Mouse (Mus musculus) stomach, embryonic 14.5 days (tissue): Measurements from ENCODE around the gene H3f3b. TPM values are rescaled to one million over a fixed set of nuclear protein-coding genes. Genes with fewer than 3 reads are reported as not detected.

ENCODE experiments used
- ATAC-seq: fragments of 200-750 bp; cut with Nextera tagmentation; 2 replicates; pipeline ENCODE4 v1.8.0; 2017; ENCODE audit warnings: low read depth, moderate TSS enrichment; ENCODE audit not compliant: insufficient number of reproducible peaks, insufficient read depth, low FRiP score
- H3K27ac ChIP-seq: fragments of 300-500 bp; sonication (generic); 2 replicates; pipeline ENCODE4 v1.5.1; 2014; ENCODE audit warnings: mild to moderate bottlenecking, low read length, moderate library complexity, mixed read lengths
- H3K27me3 ChIP-seq: fragments of 300-500 bp; sonication (generic); 2 replicates; pipeline ENCODE4 v1.6.1; 2014; ENCODE audit warnings: low read length, control low read depth, mixed read lengths; ENCODE audit not compliant: control insufficient read depth, insufficient read depth
- H3K36me3 ChIP-seq: fragments of 300-500 bp; sonication (generic); 2 replicates; pipeline ENCODE4 v1.6.1; 2014; ENCODE audit warnings: mild to moderate bottlenecking, control low read depth, low read length, moderate library complexity, mixed read lengths; ENCODE audit not compliant: control insufficient read depth, insufficient read depth
- H3K4me1 ChIP-seq: fragments of 300-500 bp; sonication (generic); 2 replicates; pipeline ENCODE4 v1.6.1; 2014; ENCODE audit warnings: low read length, control low read depth, mixed read lengths; ENCODE audit not compliant: control insufficient read depth, insufficient read depth
- H3K4me2 ChIP-seq: fragments of 300-500 bp; sonication (generic); replicated peaks from 2 replicates; pipeline ENCODE4 v1.6.1; 2014; ENCODE audit warnings: low read depth, low read length, control low read depth
- H3K4me3 ChIP-seq: fragments of 300-500 bp; sonication (generic); 2 replicates; pipeline ENCODE4 v1.5.1; 2014; ENCODE audit warnings: low read depth, low read length, control low read depth
- H3K9ac ChIP-seq: fragments of 300-500 bp; sonication (generic); replicated peaks from 2 replicates; pipeline ENCODE4 v1.6.1; 2014; ENCODE audit warnings: low read depth, mild to moderate bottlenecking, control low read depth, low read length, moderate library complexity, mixed read lengths
- H3K9me3 ChIP-seq: fragments of 300-500 bp; sonication (generic); 2 replicates; pipeline ENCODE4 v1.6.1; 2016; ENCODE audit warnings: low read depth, low read length, control low read depth; ENCODE audit not compliant: control insufficient read depth
- WGBS: fragments of 180-500 bp; shearing (Covaris S2); extraction: QIAGEN DNeasy Blood & Tissue Kit; methylation state at CpG from one replicate; pipeline ENCODE4 v1.1.7; 2014; 5-methylcytosine and 5-hydroxymethylcytosine counted together
- polyA plus RNA-seq: library from polyadenylated mRNA; unstranded; fragments of >200 nt; fragmentation: Nextera tagmentation; extraction: Ambion mirVana; gene quantifications from 2 replicates; pipeline ENCODE4 v1.2.1, GENCODE M21; 2014

H3f3b gene
- polyA plus RNA-seq, 1 experiment from 2014 or later, result 1,982 TPM

DNA sequence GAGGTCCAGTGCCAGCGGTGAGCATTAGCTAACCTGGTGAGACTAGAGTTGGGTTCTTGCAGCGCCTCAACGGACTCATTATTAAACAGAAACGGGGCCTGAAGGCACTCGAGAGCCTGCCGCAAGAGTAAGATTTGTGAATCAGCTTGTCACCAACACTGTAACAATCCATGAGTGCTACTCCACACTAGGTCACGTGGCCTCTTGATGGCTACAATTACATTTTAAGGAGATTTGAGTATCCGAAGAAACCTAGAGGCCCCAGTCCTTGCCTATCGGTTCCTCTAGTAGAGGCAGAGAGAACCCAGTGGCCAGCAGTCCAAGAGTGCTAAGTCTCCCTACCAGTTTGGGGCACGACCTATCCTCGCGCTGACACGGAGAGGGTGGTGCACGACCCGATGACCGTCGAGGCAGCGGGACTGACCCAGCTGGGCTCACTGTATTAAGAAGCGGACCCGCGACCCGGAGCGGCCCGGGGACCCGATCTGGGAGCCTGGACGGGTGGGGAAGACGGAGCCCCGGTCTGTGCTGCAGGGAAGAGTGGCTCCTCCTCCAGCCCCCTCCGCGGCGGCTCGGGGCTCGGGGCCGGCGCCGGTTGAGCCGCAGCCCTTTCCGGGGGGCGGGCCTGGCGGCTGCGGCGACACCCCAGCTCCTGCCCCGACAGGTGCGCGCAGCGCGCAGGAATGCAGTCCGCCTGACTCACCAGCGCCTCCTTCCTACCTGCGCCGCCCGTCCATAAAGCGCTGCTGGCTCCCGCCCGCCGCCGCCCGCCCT lies 53.3 kb downstream of the H3f3b start, which contains the start of gene Itgb4:
Itgb4 (plus strand) TSS at position 401 of the 774 bp plus-strand sequence.
- Histone ChIP-seq H3K27ac (no peak within 1 kb of the TSS), H3K36me3 (no peaks in the 10 kb centered on the region), H3K4me2 (peak within 1 kb of the TSS; percentile 77), H3K9ac (peak within 1 kb of the TSS; percentile 33; the same call in 1 of the 2 replicates), H3K9me3 (no peaks in the 10 kb centered on the region), H3K27me3 (peaks cover 11% of the 10 kb centered on the region; the same call in 1 of the 2 replicates), H3K4me1 (peaks cover 5% of the 10 kb centered on the region; the same call in 1 of the 2 replicates), H3K4me3 (peak within 1 kb of the TSS; percentile 40)
- ATAC-seq, result peak; percentile 75
- 10% methylated on average over 53 of the region's 58 CpGs for WGBS

Other genes starting within 250 kb of the H3f3b start
- 14.3 and 15.3 TPM in 2 replicates for gene Caskin2, start 214.3 kb downstream of the H3f3b start, polyA plus RNA-seq
- gene Tsen54, start 213.2 kb downstream of the H3f3b start, polyA plus RNA-seq, result 24.3 and 25.0 TPM in 2 replicates
- gene Llgl2, start 203.9 kb downstream of the H3f3b start, polyA plus RNA-seq, result 37.6 and 41.1 TPM in 2 replicates
- 3.1 and 5.9 TPM in 2 replicates for gene Myo15b, start 169.6 kb downstream of the H3f3b start, polyA plus RNA-seq
- gene Smim5, start 128.0 kb downstream of the H3f3b start, polyA plus RNA-seq, result 2.1 TPM in 2 replicates
- 35.9 and 41.9 TPM in 2 replicates for gene Smim6, start 115.9 kb downstream of the H3f3b start, polyA plus RNA-seq
- 35.8 and 43.6 TPM in 2 replicates for gene Sap30bp, start 94.7 kb downstream of the H3f3b start, polyA plus RNA-seq
- 19.6 and 20.2 TPM in 2 replicates for gene Recql5, start 94.5 kb downstream of the H3f3b start, polyA plus RNA-seq
- gene Itgb4, start 53.3 kb downstream of the H3f3b start, polyA plus RNA-seq, result 10.2 and 10.7 TPM in 2 replicates
- 157 and 164 TPM in 2 replicates for gene Galk1, start 15.2 kb downstream of the H3f3b start, polyA plus RNA-seq
- 29.2 and 31.6 TPM in 2 replicates for gene Unk, start 2.4 kb upstream of the H3f3b start, polyA plus RNA-seq
- 3.7 and 4.7 TPM in 2 replicates for gene Unc13d, start 50.0 kb upstream of the H3f3b start, polyA plus RNA-seq
- 74.0 and 82.4 TPM in 2 replicates for gene Wbp2, start 59.0 kb upstream of the H3f3b start, polyA plus RNA-seq
- gene Trim47, start 99.2 kb upstream of the H3f3b start, polyA plus RNA-seq, result 12.2 and 17.3 TPM in 2 replicates
- gene Trim65, start 103.2 kb upstream of the H3f3b start, polyA plus RNA-seq, result 5.0 and 6.4 TPM in 2 replicates
- gene Mrpl38, start 110.9 kb upstream of the H3f3b start, polyA plus RNA-seq, result 93.9 and 94.2 TPM in 2 replicates
- 29.3 and 30.2 TPM in 2 replicates for gene Fbf1, start 140.2 kb upstream of the H3f3b start, polyA plus RNA-seq
- gene Ten1, start 170.9 kb upstream of the H3f3b start, polyA plus RNA-seq, result 80.9 and 81.3 TPM in 2 replicates
- gene Acox1, start 171.1 kb upstream of the H3f3b start, polyA plus RNA-seq, result 29.0 and 29.6 TPM in 2 replicates
- gene Evpl, start 210.1 kb upstream of the H3f3b start, polyA plus RNA-seq, result 5.0 and 6.0 TPM in 2 replicates
- 71.8 and 74.2 TPM in 2 replicates for gene Srp68, start 246.3 kb upstream of the H3f3b start, polyA plus RNA-seq